Mouse (Mus musculus): Measurements from ENCODE around the gene Rabggta. TPM values are rescaled to one million over a fixed set of nuclear protein-coding genes. Genes with fewer than 3 reads are reported as not detected.

The Rabggta gene
- polyA plus RNA-seq, 1 experiment from 2014 or later = 27.4 TPM

- no peak overlapping the region for H3K4me2 ChIP-seq (replicated peaks; ENCODE audit: low read depth, low read length)
- no peaks in the 10 kb centered on the region for H3K27me3 ChIP-seq (ENCODE audit: control insufficient read depth, insufficient read depth, low read length)
- no peak overlapping the region for H3K9ac ChIP-seq (ENCODE audit: low read depth, low read length)
- no peak overlapping the region for H3K4me3 ChIP-seq (ENCODE audit: low read depth, low read length)
- ATAC-seq (ENCODE audit: low FRiP score) (no peak), DNase-seq (ENCODE audit: low spot score) (no peak)
- H3K27ac ChIP-seq (ENCODE audit: low read depth, low read length) = no peak overlapping the region
- no peaks in the 10 kb centered on the region for H3K9me3 ChIP-seq (ENCODE audit: control insufficient read depth, low read length)
- 88% methylated on average over 9 of the region's 9 CpGs for WGBS
- no peaks in the 10 kb centered on the region for H3K4me1 ChIP-seq (replicated peaks; ENCODE audit: control insufficient read depth, insufficient read depth, low read length)
- H3K36me3 ChIP-seq (ENCODE audit: control insufficient read depth, insufficient read depth, low read length) = 0 out of 2 replicates have a peak, but pooled peaks cover 2% of the 10 kb centered on the region
These were observed 15.1 kb upstream of the Rabggta start for GRCm38 (mm10) chr14:55737086-55737687.

- Histone ChIP-seq H3K4me2 (replicated peaks; ENCODE audit: low read depth, low read length) (no peak overlapping the region), H3K27ac (ENCODE audit: low read depth, low read length) (no peak overlapping the region), H3K9me3 (ENCODE audit: control insufficient read depth, low read length) (no peaks in the 10 kb centered on the region), H3K27me3 (ENCODE audit: control insufficient read depth, insufficient read depth, low read length) (no peaks in the 10 kb centered on the region), H3K36me3 (ENCODE audit: control insufficient read depth, insufficient read depth, low read length) (0 out of 2 replicates have a peak, but pooled peaks cover 2% of the 10 kb centered on the region), H3K4me1 (replicated peaks; ENCODE audit: control insufficient read depth, insufficient read depth, low read length) (no peaks in the 10 kb centered on the region), H3K9ac (ENCODE audit: low read depth, low read length) (no peak overlapping the region), H3K4me3 (ENCODE audit: low read depth, low read length) (no peak overlapping the region)
- ATAC-seq (ENCODE audit: low FRiP score) (no peak), DNase-seq (ENCODE audit: low spot score) (no peak)
- WGBS = 88% methylated on average over 4 of the region's 4 CpGs
These were observed 13.7 kb upstream of the Rabggta start for GRCm38 (mm10) chr14:55735758-55736157.

- no peak overlapping the region for H3K4me3 ChIP-seq (ENCODE audit: low read depth, low read length)
- no peak overlapping the region for H3K9ac ChIP-seq (ENCODE audit: low read depth, low read length)
- 78% methylated on average over 3 of the region's 3 CpGs for WGBS
- no peaks in the 10 kb centered on the region for H3K9me3 ChIP-seq (ENCODE audit: control insufficient read depth, low read length)
- no peaks in the 10 kb centered on the region for H3K27me3 ChIP-seq (ENCODE audit: control insufficient read depth, insufficient read depth, low read length)
- no peak for DNase-seq (ENCODE audit: low spot score)
- no peaks in the 10 kb centered on the region for H3K4me1 ChIP-seq (replicated peaks; ENCODE audit: control insufficient read depth, insufficient read depth, low read length)
- no peak overlapping the region for H3K4me2 ChIP-seq (replicated peaks; ENCODE audit: low read depth, low read length)
- ATAC-seq (ENCODE audit: low FRiP score) = no peak
- 0 out of 2 replicates have a peak, but pooled peaks cover 2% of the 10 kb centered on the region for H3K36me3 ChIP-seq (ENCODE audit: control insufficient read depth, insufficient read depth, low read length)
- H3K27ac ChIP-seq (ENCODE audit: low read depth, low read length) = no peak overlapping the region
These were observed 13.3 kb upstream of the Rabggta start for GRCm38 (mm10) chr14:55735334-55735733.

- DNase-seq (ENCODE audit: low spot score) (no peak), ATAC-seq (ENCODE audit: low FRiP score) (no peak)
- H3K27me3 ChIP-seq (ENCODE audit: control insufficient read depth, insufficient read depth, low read length) = no peaks in the 10 kb centered on the region
- no peak overlapping the region for H3K27ac ChIP-seq (ENCODE audit: low read depth, low read length)
- H3K4me3 ChIP-seq (ENCODE audit: low read depth, low read length) = no peak overlapping the region
- no peaks in the 10 kb centered on the region for H3K4me1 ChIP-seq (replicated peaks; ENCODE audit: control insufficient read depth, insufficient read depth, low read length)
- no peak overlapping the region for H3K9ac ChIP-seq (ENCODE audit: low read depth, low read length)
- no peaks in the 10 kb centered on the region for H3K36me3 ChIP-seq (ENCODE audit: control insufficient read depth, insufficient read depth, low read length)
- no peak overlapping the region for H3K4me2 ChIP-seq (replicated peaks; ENCODE audit: low read depth, low read length)
- 75% methylated on average over 7 of the region's 7 CpGs for WGBS
- no peaks in the 10 kb centered on the region for H3K9me3 ChIP-seq (ENCODE audit: control insufficient read depth, low read length)
These were observed 12.8 kb upstream of the Rabggta start for GRCm38 (mm10) chr14:55734869-55735268.

GRCm38 (mm10) chr14:55733889-55734288 lies 11.8 kb upstream of the Rabggta start:
- Histone ChIP-seq H3K36me3 (ENCODE audit: control insufficient read depth, insufficient read depth, low read length) (no peaks in the 10 kb centered on the region), H3K4me3 (ENCODE audit: low read depth, low read length) (no peak overlapping the region), H3K4me2 (replicated peaks; ENCODE audit: low read depth, low read length) (no peak overlapping the region), H3K9ac (ENCODE audit: low read depth, low read length) (no peak overlapping the region), H3K4me1 (replicated peaks; ENCODE audit: control insufficient read depth, insufficient read depth, low read length) (no peaks in the 10 kb centered on the region), H3K27me3 (ENCODE audit: control insufficient read depth, insufficient read depth, low read length) (no peaks in the 10 kb centered on the region), H3K9me3 (ENCODE audit: control insufficient read depth, low read length) (no peaks in the 10 kb centered on the region), H3K27ac (ENCODE audit: low read depth, low read length) (no peak overlapping the region)
- DNase-seq (ENCODE audit: low spot score) (no peak), ATAC-seq (ENCODE audit: low FRiP score) (no peak)
- WGBS = 83% methylated on average over 10 of the region's 10 CpGs

- Histone ChIP-seq H3K27ac (ENCODE audit: low read depth, low read length) (no peak overlapping the region), H3K27me3 (ENCODE audit: control insufficient read depth, insufficient read depth, low read length) (no peaks in the 10 kb centered on the region), H3K9ac (ENCODE audit: low read depth, low read length) (no peak overlapping the region), H3K9me3 (ENCODE audit: control insufficient read depth, low read length) (no peaks in the 10 kb centered on the region), H3K4me2 (replicated peaks; ENCODE audit: low read depth, low read length) (no peak overlapping the region), H3K36me3 (ENCODE audit: control insufficient read depth, insufficient read depth, low read length) (no peaks in the 10 kb centered on the region), H3K4me1 (replicated peaks; ENCODE audit: control insufficient read depth, insufficient read depth, low read length) (no peaks in the 10 kb centered on the region), H3K4me3 (ENCODE audit: low read depth, low read length) (no peak overlapping the region)
- DNase-seq (ENCODE audit: low spot score) (no peak), ATAC-seq (ENCODE audit: low FRiP score) (no peak)
- WGBS = 81% methylated on average over 7 of the region's 7 CpGs
These were observed 8.5 kb upstream of the Rabggta start for GRCm38 (mm10) chr14:55730531-55731032.

GRCm38 (mm10) chr14:55730116-55730515 lies 8.1 kb upstream of the Rabggta start:
- no peak for ATAC-seq (ENCODE audit: low FRiP score)

GRCm38 (mm10) chr14:55727889-55728685 lies 6.0 kb upstream of the Rabggta start:
- no peaks in the 10 kb centered on the region for H3K36me3 ChIP-seq (ENCODE audit: control insufficient read depth, insufficient read depth, low read length)
- 74% methylated on average over 8 of the region's 8 CpGs for WGBS

More at GRCm38 (mm10) chr14:55730116-55730515, 8.1 kb upstream of the Rabggta start:
- Histone ChIP-seq H3K9ac (ENCODE audit: low read depth, low read length) (no peak overlapping the region), H3K4me1 (replicated peaks; ENCODE audit: control insufficient read depth, insufficient read depth, low read length) (no peaks in the 10 kb centered on the region), H3K36me3 (ENCODE audit: control insufficient read depth, insufficient read depth, low read length) (no peaks in the 10 kb centered on the region), H3K4me2 (replicated peaks; ENCODE audit: low read depth, low read length) (no peak overlapping the region), H3K27me3 (ENCODE audit: control insufficient read depth, insufficient read depth, low read length) (no peaks in the 10 kb centered on the region), H3K27ac (ENCODE audit: low read depth, low read length) (no peak overlapping the region), H3K9me3 (ENCODE audit: control insufficient read depth, low read length) (no peaks in the 10 kb centered on the region), H3K4me3 (ENCODE audit: low read depth, low read length) (no peak overlapping the region)
- 81% methylated on average over 7 of the region's 7 CpGs for WGBS
- no peak for DNase-seq (ENCODE audit: low spot score)

GRCm38 (mm10) chr14:55726261-55726660 lies 4.2 kb upstream of the Rabggta start:
- Histone ChIP-seq H3K9ac (ENCODE audit: low read depth, low read length) (no peak overlapping the region), H3K36me3 (ENCODE audit: control insufficient read depth, insufficient read depth, low read length) (no peaks in the 10 kb centered on the region), H3K27ac (ENCODE audit: low read depth, low read length) (no peak overlapping the region), H3K4me1 (replicated peaks; ENCODE audit: control insufficient read depth, insufficient read depth, low read length) (no peaks in the 10 kb centered on the region), H3K4me3 (ENCODE audit: low read depth, low read length) (no peak overlapping the region), H3K4me2 (replicated peaks; ENCODE audit: low read depth, low read length) (no peak overlapping the region), H3K27me3 (ENCODE audit: control insufficient read depth, insufficient read depth, low read length) (no peaks in the 10 kb centered on the region), H3K9me3 (ENCODE audit: control insufficient read depth, low read length) (no peaks in the 10 kb centered on the region)
- DNase-seq (ENCODE audit: low spot score) (no peak), ATAC-seq (ENCODE audit: low FRiP score) (no peak)

More at GRCm38 (mm10) chr14:55727889-55728685, 6.0 kb upstream of the Rabggta start:
- no peak overlapping the region for H3K27ac ChIP-seq (ENCODE audit: low read depth, low read length)
- no peaks in the 10 kb centered on the region for H3K27me3 ChIP-seq (ENCODE audit: control insufficient read depth, insufficient read depth, low read length)
- H3K9ac ChIP-seq (ENCODE audit: low read depth, low read length) = no peak overlapping the region
- H3K4me3 ChIP-seq (ENCODE audit: low read depth, low read length) = no peak overlapping the region
- H3K4me1 ChIP-seq (replicated peaks; ENCODE audit: control insufficient read depth, insufficient read depth, low read length) = no peaks in the 10 kb centered on the region
- DNase-seq (ENCODE audit: low spot score) = no peak
- no peak overlapping the region for H3K4me2 ChIP-seq (replicated peaks; ENCODE audit: low read depth, low read length)
- no peaks in the 10 kb centered on the region for H3K9me3 ChIP-seq (ENCODE audit: control insufficient read depth, low read length)
- ATAC-seq (ENCODE audit: low FRiP score) = no peak
